Mouse (Mus musculus) thymus, adult 18-20 months (tissue): ENCODE results near the gene Zkscan16.
A peak's percentile ranks its signal among the peaks of the same experiment; 100 is the strongest.

ENCODE experiments used
- DNase-seq, 2 experiments: peaks; one replicate each; pipeline ENCODE4 v3.0.0; 2022; ENCODE audit warnings: mixed read lengths in 2 of 2

The Zkscan16 gene

GRCm38 (mm10) chr4:58943420-58944205, at the start of gene Zkscan16:
TSS of gene Zkscan16 (plus strand) at chr4:58943628.
- DNase-seq, result peak; percentile 30 to 36

GRCm38 (mm10) chr4:58894399-58894798, 49.0 kb upstream of the Zkscan16 start:
- DNase-seq, result no peak

DNA sequence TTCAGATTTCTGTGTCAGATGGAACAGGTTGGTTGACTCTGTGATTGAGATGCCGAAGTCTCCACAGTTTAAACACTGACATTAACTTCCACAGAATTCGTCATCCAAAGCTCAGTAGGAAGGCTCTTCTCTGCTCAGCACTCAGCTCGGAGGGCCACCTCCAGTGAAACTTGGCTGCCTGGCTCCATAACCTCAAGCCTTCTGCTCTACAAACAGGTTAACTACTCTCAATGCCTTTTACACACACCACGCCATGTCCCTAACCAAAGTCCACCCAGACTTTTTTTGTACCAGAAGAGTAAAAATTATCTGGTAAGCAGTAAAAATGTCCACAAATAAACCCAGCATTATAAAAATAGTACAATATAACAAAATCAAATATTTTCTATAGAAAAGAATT, 46.0 kb upstream of the Zkscan16 start:
- DNase-seq, result no peak

DNA sequence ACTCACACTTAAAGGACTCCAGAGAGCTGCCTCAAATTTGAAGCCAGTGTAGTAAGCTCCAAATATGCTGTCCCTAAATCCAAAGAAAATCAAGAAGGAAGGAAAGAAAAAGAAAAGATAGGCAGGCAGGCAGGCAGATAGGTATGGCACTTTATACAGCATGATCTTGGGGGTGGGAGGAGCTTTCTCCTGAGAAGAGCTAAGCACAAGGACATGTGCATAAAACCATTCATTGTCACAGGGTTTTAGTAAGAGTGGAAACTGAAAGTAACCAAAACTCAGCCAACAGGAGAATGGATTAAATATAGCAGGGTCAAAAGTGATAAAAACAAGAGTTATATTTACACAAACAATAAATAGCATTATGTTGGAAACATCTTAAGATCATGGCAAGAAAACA, 45.1 kb upstream of the Zkscan16 start:
- no peak for DNase-seq

GRCm38 (mm10) chr4:58907453-58907852, 36.0 kb upstream of the Zkscan16 start:
- no peak for DNase-seq

- DNase-seq, result no peak
Measured at GRCm38 (mm10) chr4:58910175-58911068, 33.0 kb upstream of the Zkscan16 start.

- peak; percentile 47 for DNase-seq
Measured at GRCm38 (mm10) chr4:58911069-58911830, 32.2 kb upstream of the Zkscan16 start.

- peak; percentile 40 to 44 for DNase-seq
Measured at GRCm38 (mm10) chr4:58911831-58912628, 31.4 kb upstream of the Zkscan16 start.

DNA sequence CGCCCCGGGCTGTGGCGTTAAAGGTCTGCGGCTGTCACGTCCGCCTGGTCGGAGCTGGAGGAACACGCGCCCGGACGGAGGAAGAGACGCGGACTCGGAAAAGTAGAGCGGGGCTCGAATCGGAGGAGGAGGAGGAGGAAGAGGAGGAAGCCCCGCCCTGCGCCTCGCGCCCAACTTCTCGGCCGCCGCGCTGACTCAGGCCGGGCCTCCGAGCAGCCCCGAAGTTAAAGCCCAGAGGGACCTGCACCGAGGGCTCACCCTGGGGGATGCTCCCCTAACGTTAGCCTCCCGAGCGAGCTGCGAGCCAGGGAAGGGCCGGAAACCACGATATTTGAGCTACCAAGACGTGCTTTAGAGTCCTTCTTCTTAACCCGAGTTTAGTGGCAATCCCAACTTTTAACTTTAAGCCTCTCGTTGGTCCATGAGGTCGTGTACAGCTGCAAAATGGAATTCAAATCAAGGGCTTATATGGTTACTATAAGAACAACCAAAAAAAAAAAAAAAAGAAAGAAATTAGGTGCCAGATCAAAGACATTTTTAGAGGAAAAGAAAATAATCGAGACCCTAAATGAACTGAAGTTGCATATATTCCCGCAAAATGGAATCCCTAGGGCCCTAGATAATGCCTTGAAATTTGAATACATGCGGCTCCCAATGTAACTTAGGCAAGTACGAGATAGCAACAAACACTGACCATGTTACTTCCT, 30.6 kb upstream of the Zkscan16 start, which contains the start of gene Ecpas:
Gene Ecpas, minus strand, starts transcription at position 121 of the 707 bp plus-strand sequence.
- peak; percentile 76 to 77 for DNase-seq

DNA sequence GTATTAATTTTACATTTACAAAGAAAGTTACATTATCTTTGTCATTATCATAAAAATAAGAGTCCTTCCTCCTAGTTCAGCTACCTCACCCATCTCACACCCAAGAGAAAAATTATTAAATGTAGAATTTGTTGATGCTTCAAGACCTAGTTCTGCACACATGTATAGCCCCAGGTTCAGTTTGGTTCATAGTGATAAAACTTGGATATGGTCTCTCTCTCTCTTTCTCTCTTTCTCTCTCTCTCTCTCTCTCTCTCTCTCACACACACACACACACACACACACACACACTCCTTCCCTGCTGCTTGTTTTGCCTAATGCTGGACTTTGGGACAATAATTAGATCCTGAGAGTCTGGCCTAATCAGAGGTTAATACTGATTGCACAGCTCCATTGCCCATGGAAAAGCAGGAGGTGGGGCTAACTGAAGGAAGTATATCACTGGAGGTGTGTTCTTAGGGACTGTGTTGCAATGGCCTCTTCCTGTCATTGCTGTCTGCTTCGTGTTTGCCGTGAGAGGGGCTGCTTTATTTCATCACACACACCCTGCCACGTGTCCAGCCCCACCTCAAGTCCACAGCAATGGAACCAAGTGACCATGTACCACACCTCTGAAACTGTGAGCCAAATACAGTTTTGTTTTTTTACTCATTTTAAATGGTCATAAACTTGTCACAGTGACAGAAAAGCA, 29.9 kb upstream of the Zkscan16 start:
- no peak for DNase-seq

GRCm38 (mm10) chr4:58915081-58915826, 28.2 kb upstream of the Zkscan16 start:
- no peak for DNase-seq

DNA sequence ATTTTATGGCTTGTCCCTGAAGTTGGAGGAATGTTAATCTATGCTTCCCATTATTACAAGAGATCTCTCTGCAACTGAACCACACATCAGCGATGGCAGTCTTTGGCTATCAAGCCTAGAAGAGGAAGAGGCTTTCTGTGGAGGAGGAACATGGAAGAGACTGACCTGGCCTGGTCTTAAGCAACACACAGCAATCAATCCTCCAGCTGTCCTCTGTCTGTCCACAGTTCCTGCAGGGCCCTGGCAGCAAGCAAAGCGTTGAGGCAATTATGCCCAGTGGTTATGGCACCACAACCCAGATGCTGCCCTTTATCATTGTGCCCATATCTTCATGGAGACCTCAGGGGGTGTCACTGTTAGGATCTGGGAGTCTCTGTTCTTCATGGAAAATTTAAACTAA, 19.5 kb upstream of the Zkscan16 start:
- DNase-seq, result no peak

DNA sequence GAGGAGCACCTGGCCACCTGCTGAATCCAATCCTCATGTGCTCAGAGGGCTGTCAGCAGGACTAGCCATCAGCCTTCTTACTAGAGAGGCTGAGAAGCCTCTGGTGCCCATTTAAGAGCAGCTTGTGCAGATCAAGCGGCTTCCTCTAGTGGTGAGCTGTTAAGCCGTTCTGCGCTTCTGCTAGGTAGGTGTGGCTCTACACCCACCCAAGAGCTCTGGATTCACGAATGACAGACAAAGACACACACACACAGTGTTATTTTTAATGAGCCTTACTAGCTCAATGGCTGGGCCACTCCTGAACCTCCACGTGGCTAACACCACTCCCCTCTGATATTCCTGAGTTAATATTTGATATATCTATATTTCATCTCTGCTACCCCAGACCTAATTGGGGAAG, 17.8 kb upstream of the Zkscan16 start:
- DNase-seq, result no peak

- no peak for DNase-seq
Measured at GRCm38 (mm10) chr4:58926120-58926519, 17.3 kb upstream of the Zkscan16 start.

DNA sequence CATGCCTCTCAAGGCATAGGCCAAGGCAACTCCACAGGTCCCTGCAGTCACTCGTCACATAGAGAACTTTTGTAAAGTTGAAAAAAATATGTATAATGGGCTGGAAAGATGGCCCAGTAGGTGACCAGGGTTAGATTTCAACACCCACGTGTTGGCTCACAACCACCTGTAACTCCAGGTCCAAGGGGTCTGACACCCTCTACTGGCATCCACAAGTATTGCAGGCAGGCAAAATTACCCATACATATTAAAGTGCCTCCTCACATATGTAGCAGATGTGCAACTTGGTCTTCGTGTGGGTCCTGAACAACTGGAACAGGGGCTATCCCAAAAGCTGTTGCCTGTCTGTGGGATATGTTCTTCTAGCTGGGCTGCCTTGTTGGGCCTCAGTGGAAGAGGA, 15.8 kb upstream of the Zkscan16 start:
- no peak for DNase-seq

GRCm38 (mm10) chr4:58932541-58932940, 10.9 kb upstream of the Zkscan16 start:
- DNase-seq, result no peak

GRCm38 (mm10) chr4:58934308-58934707, 9.1 kb upstream of the Zkscan16 start:
- no peak for DNase-seq

DNA sequence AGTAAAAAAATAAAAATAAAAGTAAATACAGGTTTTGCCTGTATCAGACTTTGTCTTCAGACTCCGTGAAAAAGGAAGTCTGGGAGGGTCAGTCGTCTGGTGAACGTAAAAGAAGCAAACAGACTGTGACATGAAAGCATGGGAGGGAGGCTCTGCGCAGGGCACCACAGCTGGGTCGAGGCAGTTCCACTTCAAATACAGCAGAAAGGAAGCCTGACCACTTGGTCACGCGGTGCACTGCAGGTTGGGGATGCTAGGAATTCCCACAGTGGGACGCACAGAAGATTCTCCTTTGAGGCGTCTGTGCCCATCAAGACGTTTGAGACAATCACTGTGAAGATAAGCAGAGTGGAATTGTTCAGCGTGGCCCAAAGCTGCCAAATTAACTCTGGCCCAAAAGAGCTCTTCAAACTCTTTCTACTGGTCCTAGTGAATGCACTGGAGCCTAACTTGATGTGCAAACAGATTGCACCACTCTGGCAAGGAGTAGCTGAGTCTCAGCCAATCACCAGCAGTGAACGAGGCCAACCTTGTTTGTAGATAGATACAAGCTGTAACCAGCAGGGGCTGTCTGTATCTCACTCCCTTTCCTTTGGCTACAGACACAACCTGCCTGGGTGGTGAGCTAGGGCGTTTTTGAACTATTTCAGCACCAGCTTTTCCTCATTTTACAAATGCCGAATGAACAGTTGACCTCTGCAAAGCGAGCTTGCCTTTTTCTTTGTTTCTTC, 8.5 kb upstream of the Zkscan16 start:
- DNase-seq, result peak in 1 of 2 experiments; percentile 23

DNA sequence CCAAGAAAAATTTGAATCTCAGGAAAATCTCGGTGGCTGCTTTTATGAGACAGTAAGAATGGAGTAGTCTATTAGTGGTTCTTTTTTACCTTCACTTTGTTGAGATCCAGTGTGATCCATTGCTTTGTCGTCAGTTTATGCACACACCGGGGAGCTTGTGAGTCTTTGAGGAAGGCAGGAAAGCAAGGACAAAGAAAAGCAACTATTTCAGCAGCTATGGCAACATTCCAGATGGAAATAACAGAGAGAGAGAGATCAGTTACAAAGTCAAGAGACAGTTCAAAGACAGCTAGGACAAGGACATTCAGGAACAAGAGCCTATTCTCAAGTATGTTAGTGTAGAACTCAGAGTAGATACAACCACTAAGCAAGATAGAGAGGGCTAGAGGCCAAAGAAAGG, 7.6 kb upstream of the Zkscan16 start:
- no peak for DNase-seq
